Mouse (Mus musculus): ENCODE measurements around the gene Acads.

- TF ChIP-seq POLR2A (IDR thresholded peaks at IDR 0.05; ENCODE audit: low read depth, low read length) = no peak
- no peak for TF ChIP-seq CTCF (conservative IDR thresholded peaks at IDR 0.05; ENCODE audit: insufficient read depth, insufficient read length, low read depth, low read length)
Observed at GRCm38 (mm10) chr5:115156401-115156800, 37.3 kb upstream of the Acads start.

Data from kidney, adult 2 months (tissue).